Mouse (Mus musculus): ENCODE data around the gene Gdpd1.
A peak's percentile ranks its signal among the peaks of the same experiment; 100 is the strongest.

GRCm38 (mm10) chr11:87073343-87073865, 458 bp downstream of the Gdpd1 start:
- TF ChIP-seq CTCF (conservative IDR thresholded peaks at IDR 0.05; ENCODE audit: insufficient read depth, insufficient read length, low read depth, low read length) (peak; percentile 53), POLR2A (IDR thresholded peaks at IDR 0.05; ENCODE audit: low read depth, low read length) (no peak)
